Mouse (Mus musculus) gastrocnemius, postnatal 10 days (tissue): ENCODE data around the gene Ttc3. TPM values are rescaled to one million over a fixed set of nuclear protein-coding genes. Genes with fewer than 3 reads are reported as not detected.
A peak's percentile ranks its signal among the peaks of the same experiment; 100 is the strongest.

ENCODE experiments used
- DNase-seq: peaks from one replicate; pipeline ENCODE4 v3.0.0; 2021; ENCODE audit warnings: mixed read lengths
- total RNA-seq, 2 experiments: library from RNA; stranded (reverse); gene quantifications; 2 replicates each; pipeline ENCODE4 v1.2.3; 2021

Ttc3 gene
- total RNA-seq, 2 experiments from 2014 or later: 103 to 128 TPM

DNA sequence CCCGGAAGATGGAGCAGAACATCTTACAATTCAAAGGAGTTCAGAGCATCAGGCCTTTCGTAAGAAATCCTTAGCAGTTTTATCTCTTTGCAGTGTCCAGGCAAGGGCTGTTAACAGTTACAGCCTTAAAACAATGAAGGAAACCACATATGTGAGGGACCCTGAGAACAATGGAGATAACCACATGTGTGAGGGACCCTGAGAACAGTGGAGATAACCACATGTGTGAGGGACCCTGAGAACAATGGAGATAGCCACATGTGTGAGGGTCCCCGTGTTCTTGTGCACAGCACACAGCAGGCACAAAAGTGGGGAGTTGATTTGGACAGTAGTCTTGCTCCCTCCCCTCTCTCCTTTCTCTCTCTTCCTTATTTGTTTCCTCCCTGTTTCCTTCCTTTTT, 12.3 kb upstream of the Ttc3 start:
- DNase-seq: no peak

DNA sequence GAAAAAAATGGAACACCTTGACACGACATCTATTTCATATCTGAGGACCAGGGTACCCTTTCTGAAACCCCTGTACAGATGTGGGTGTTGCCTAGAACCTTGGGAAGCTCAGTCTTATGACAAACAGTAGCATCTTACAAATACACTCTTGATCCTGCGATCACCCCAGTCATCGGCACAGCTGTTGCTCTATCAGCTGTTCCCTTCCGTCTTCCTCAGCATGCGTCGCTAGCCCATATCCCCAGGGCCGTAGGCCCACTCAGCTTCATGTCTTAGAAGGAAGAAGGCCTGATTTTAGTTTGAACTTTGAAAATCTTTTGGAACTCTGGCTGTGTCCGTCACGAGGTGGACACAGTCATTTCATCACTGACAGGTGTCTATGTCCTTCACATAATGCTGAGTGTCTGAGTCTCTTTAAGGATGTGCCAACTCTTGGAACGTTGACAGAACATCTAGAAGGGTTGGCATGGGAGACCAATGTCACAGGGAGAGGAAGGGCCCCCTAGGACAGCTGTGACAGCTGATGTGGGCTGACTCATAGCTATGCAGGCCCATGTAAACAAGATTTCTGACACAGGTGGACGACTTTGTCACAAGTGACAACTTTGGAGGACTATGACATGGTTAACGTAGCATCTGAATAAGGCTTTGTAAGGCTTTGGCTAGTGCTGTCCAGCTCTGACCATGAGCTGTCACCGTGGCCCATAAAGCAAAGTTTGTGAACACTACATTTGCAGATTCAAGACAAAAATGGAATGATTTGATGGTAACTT, 9.7 kb upstream of the Ttc3 start:
- no peak for DNase-seq

GRCm38 (mm10) chr16:94362174-94362873, 8.1 kb upstream of the Ttc3 start:
- DNase-seq: peak; percentile 37

DNA sequence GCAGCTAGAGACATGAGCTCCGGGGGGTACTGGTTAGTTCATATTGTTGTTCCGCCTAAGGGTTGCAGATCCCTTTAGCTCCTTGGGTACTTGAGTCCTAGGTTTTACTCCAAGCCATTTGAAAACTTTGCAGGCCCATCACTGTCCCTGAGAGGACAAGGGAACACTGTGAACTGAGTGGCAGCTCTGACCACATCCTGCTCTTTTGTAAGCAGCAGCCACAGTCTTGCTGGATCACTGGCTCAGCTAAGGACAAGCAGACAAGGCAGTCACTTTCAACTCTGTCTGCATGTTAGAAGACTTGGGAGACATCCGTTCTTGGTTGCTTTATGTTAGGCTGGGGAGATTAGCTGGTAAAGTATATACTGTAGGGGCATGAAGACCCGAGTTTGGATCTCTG, 6.6 kb upstream of the Ttc3 start:
- no peak for DNase-seq

GRCm38 (mm10) chr16:94365435-94365834, 5.0 kb upstream of the Ttc3 start:
- no peak for DNase-seq

- no peak for DNase-seq
Observed at GRCm38 (mm10) chr16:94369596-94370172, 734 bp upstream of the Ttc3 start.

- peak; percentile 72 for DNase-seq
Observed at GRCm38 (mm10) chr16:94370915-94371300, 490 bp downstream of the Ttc3 start.

DNA sequence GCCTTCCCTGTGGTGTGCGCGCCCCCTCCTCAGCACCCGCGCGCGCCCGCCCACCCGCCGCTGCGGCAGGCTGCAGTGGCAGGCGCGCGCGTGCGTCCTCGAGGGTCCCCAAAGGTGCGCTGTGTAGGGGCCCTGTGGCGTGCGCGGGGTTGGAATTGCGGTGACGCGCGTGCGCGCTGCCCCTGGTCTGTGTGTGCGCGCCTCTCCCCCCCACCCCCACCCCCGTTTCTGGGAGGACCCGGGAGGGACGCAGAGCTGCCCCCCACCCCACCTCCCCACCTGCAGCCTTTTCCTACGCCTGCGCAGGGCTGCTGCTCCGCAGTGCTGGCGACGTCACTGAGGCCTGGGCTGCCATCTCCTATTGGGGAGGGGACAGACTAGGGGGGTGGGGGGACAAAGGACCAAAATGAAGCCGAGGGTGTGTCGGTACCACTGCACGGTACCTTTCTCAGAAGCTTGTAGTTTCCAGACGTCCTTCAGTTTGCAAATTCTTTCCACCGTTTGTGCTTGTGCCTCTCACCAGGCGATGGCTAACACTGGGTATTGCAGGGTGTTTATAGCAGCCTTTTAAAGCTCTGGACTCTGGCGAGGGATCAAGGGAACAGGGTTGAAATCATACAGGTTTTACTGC, 998 bp downstream of the Ttc3 start, which contains the start of gene Pigp:
TSS of gene Pigp (minus strand) at position 542 of the 631 bp plus-strand sequence.
- DNase-seq: peak; percentile 53

GRCm38 (mm10) chr16:94379386-94379785, 9.0 kb downstream of the Ttc3 start:
- DNase-seq: no peak

- DNase-seq: no peak
Observed at GRCm38 (mm10) chr16:94383277-94383676, 12.9 kb downstream of the Ttc3 start.

GRCm38 (mm10) chr16:94387690-94388089, 17.3 kb downstream of the Ttc3 start:
- DNase-seq: no peak

DNA sequence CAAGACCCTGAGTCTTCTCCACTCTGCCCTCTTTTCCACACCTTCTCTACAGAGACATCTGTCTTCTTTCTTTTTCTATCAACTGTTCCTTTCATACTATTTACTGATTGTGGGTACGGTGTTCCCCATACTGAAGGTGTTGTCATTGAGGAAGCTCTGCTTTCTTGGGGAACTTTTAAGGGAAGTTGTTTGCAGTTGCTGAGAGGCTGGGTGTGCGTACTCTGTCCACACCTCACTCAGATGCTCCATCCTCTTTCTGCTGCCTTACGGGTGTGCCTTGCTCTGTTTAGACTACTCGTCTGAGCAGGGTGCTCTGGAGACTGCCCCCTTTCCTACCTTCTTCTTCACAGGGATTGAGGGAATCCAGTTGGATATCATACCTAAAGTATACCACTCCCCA, 21.9 kb downstream of the Ttc3 start:
- DNase-seq: no peak

DNA sequence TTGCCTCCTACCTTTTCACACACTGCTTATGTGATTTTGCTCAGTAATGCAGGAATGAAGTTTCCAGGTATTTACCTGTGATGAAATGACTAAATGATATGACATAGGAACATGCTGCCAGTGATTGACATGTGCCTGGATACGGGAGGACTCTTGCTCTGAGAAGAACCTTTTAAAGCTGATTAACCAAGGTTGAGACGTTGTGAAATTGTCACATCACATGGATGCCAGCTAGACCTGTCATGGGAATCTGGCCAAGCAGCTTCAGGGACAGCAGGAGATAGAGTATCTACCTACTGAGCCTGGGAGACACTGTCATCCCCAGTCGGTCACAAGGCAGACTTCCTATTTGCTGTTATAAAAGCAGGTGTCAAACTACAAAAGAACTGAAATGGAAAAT, 24.6 kb downstream of the Ttc3 start:
- DNase-seq: no peak

DNA sequence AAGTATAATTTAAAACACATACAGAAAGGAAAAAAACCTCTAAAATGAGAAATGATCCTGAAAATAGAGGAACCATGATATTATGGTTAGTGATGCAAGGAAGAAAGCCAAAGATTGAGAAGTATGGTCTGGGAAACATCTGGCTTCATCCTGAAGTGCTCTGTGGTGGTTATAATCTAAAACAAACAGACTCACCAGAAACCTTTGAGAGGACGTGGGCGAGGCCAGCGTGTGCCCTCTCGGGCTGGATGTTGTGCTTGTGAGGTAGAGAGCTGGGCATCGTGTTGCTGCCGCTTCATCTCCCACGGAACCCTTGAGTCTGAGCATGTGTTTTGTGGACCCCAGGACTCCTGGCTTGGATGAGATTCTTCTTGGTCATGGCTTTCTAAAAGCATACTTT, 26.2 kb downstream of the Ttc3 start:
- DNase-seq: no peak

GRCm38 (mm10) chr16:94399141-94399540, 28.7 kb downstream of the Ttc3 start:
- DNase-seq: no peak

DNA sequence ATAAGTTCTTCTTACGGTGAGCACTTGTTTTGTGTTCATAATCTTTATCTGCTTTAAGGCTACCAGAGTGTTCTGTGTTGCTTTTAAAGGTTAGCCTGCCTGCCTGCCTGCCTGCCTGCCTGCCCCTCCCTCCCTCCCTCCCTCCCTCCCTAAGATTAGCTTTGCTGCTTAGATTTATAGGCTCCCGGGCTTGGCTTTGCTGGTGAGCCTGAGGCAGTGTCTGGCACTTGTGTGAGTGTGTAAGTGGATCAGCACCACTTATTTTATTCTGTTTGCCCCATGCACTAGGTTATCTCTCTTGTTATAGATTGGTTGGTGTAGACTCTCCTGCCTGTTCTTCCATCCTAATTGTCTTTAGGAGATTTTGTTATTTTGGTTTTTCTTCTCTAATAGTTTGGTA, 31.2 kb downstream of the Ttc3 start:
- no peak for DNase-seq

DNA sequence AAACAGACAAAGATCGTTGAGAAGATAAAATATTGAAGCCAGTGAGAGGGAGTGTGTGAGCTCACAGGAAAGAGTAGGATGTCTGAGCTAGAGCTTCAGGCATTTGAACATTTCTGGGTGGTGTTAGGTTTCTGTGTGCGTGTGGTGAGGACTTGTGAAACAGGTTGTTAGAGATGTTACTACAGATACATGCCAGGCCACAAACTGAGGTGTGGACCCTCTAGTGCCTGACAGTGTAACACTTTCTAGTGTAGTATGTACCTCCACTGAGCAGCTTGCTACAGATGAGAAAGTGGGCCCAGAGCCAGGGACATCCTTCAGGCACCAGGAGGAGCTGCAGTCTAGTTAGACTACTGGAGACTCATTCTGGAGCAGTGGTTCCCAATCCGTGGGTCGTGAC, 31.8 kb downstream of the Ttc3 start:
- peak; percentile 45 for DNase-seq

GRCm38 (mm10) chr16:94411287-94411686, 40.9 kb downstream of the Ttc3 start:
- DNase-seq: no peak

- no peak for DNase-seq
Observed at GRCm38 (mm10) chr16:94412198-94412597, 41.8 kb downstream of the Ttc3 start.

DNA sequence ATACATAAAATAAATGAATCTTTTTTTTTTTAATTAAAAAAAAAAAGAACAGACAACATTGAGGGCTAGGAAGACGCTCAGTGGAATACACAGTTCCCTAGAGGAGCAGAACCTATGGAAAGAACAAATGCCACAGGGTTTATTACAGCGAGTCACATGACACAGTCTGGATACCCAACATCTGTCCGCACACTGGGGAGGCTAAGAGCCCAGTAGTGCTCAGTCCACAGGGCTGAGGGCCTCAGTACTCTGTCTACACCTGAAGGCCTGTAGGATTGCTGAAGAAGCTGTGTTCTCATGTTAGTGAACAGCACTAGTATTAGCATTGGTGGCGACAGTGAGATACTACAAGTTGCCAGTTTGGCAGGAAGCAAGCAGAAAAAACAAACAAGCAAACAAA, 42.3 kb downstream of the Ttc3 start:
- DNase-seq: no peak

GRCm38 (mm10) chr16:94414151-94414550, 43.7 kb downstream of the Ttc3 start:
- DNase-seq: no peak

- DNase-seq: no peak
Observed at GRCm38 (mm10) chr16:94420498-94420897, 50.1 kb downstream of the Ttc3 start.

DNA sequence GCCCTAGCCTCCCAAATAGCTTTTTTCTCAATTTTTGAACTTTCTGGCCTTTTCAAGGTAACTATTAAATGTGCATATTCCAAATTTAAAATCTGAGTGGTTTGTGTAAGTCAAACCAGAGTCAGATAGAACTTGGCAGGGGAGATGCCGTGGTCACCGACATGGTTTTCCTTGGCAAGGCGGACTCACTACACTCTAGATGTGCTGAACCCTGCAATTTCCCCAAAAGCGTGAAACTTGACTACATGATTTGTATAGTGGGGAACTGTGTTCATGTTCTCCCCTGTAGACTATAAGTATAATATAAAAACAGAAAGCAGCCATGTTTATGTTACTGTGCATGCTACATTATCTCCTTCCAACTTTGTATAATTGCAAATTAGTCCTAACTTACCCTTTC, 58.5 kb downstream of the Ttc3 start:
- no peak for DNase-seq
